Mouse (Mus musculus) lung, adult 2 months (tissue): Measurements from ENCODE around the gene Sf3b1.

Experiments
- CTCF ChIP-seq: fragments of 200-500 bp; IDR thresholded peaks from 2 replicates; pipeline ENCODE4 v1.5.1; 2011; ENCODE audit warnings: mild to moderate bottlenecking, low read length, control low read depth; ENCODE audit not compliant: insufficient read depth
- POLR2A ChIP-seq: fragments of 200-500 bp; IDR thresholded peaks from 2 replicates; pipeline ENCODE4 v1.6.1; 2011; ENCODE audit warnings: low read depth, mild to moderate bottlenecking, control low read depth, low read length, borderline replicate concordance; ENCODE audit errors: extremely low read depth

GRCm38 (mm10) chr1:55075652-55076394 is 48.5 kb upstream of the Sf3b1 start:
- TF ChIP-seq CTCF (no peak), POLR2A (no peak)
